Mouse (Mus musculus) hematopoietic stem cell, adult 5-6 weeks (primary cell): Measurements from ENCODE around the gene Oxa1l. TPM values are rescaled to one million over a fixed set of nuclear protein-coding genes. Genes with fewer than 3 reads are reported as not detected.

Source experiments
- total RNA-seq: library from RNA; stranded (forward); fragments of 172-1452, 232-1000 nt; gene quantifications from 2 replicates; pipeline ENCODE4 v1.2.3, GENCODE M21; 2017

Gene Oxa1l
- total RNA-seq, 1 experiment from 2014 or later: 30.7 TPM

Other genes with a start within 250 kb of the Oxa1l start
- 74.8 and 92.1 TPM in 2 replicates for gene Dad1, start 106.7 kb upstream of the Oxa1l start, total RNA-seq
- 43.5 and 53.3 TPM in 2 replicates for gene Abhd4, start 106.6 kb upstream of the Oxa1l start, total RNA-seq
- gene Olfr49, start 75.9 kb upstream of the Oxa1l start, total RNA-seq: 0.13 TPM in 1 of 2 replicates, not detected in the other
- gene Slc7a7, start 56.9 kb downstream of the Oxa1l start, total RNA-seq: 1.9 and 3.5 TPM in 2 replicates
- gene Mrpl52, start 66.1 kb downstream of the Oxa1l start, total RNA-seq: 103 and 131 TPM in 2 replicates
- 6.5 and 7.5 TPM in 2 replicates for gene Mmp14, start 70.8 kb downstream of the Oxa1l start, total RNA-seq
- gene Lrp10, start 103.3 kb downstream of the Oxa1l start, total RNA-seq: 20.5 and 38.3 TPM in 2 replicates
- gene Rem2, start 115.3 kb downstream of the Oxa1l start, total RNA-seq: 1.8 and 2.5 TPM in 2 replicates
- gene Prmt5, start 156.7 kb downstream of the Oxa1l start, total RNA-seq: 52.4 and 53.1 TPM in 2 replicates
- 68.6 and 76.0 TPM in 2 replicates for gene Haus4, start 193.8 kb downstream of the Oxa1l start, total RNA-seq
- gene Ajuba, start 216.7 kb downstream of the Oxa1l start, total RNA-seq: 0.74 and 1.3 TPM in 2 replicates
- 3.8 and 15.3 TPM in 2 replicates for gene 4931414P19Rik, start 245.2 kb downstream of the Oxa1l start, total RNA-seq